Mouse (Mus musculus) megakaryocyte-erythroid progenitor cell, adult 5-6 weeks (primary cell): ENCODE data around the gene Fth1. TPM values are rescaled to one million over a fixed set of nuclear protein-coding genes. Genes with fewer than 3 reads are reported as not detected.
"Not testable (repeated sequence)": the region's sequence is repeated elsewhere in the genome, so short reads cannot be mapped to it uniquely, and the experiment has no call there.

ENCODE experiments used
- ATAC-seq: replicated peaks from 2 replicates; pipeline ENCODE4 v1.8.0; 2016; ENCODE audit warnings: mild to moderate bottlenecking, inconsistent platforms; ENCODE audit not compliant: severe bottlenecking, poor library complexity, low FRiP score, low TSS enrichment
- total RNA-seq, 2 experiments: library from RNA; stranded (forward) in 1 of 2; stranded (reverse) in 1 of 2; fragments of 200-1000, 215-1000 nt in 1 of 2; fragments of >200 nt in 1 of 2; fragmentation: Nextera tagmentation in 1 of 2; gene quantifications; 2 replicates each; pipeline ENCODE4 v1.2.3; 2014 to 2017

Fth1 gene
- total RNA-seq, 2 experiments from 2014 or later = 886 to 1,948 TPM

DNA sequence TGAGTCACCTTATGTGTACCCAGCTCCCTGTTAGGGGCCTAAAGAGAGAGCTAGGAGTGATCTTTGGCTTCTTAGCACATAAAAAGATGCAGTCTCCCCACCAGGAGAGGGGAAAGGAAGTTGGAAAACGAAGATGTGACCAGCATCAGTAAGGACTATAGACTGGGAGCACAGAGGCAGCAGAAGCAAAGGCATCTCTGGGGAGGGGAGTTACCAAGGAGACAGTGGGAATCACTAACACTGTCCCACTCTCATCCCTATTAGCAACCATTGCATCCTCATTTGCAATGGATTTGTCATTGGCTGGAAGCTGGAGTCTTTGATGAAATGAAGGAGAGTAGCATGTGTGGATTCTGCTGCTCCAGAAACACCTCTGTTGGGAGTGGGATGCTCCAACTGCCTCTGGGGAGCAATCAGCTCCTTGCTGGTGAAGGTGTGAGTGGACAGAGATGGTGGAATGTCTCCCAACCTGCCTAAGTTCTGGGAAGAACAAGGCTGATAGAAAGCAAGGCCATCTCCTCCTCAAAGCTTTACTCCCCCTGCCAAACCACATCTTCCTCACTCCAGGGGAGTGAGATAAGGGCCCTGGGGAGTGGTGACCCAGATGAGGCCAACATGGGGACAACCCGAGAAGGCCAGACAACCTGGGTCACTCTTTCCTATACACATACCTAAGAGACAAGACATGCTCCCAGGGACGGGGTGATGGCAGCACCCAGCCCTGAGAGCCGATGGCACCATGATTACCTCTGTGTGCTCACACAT is 23.6 kb upstream of the Fth1 start:
- ATAC-seq = no peak

DNA sequence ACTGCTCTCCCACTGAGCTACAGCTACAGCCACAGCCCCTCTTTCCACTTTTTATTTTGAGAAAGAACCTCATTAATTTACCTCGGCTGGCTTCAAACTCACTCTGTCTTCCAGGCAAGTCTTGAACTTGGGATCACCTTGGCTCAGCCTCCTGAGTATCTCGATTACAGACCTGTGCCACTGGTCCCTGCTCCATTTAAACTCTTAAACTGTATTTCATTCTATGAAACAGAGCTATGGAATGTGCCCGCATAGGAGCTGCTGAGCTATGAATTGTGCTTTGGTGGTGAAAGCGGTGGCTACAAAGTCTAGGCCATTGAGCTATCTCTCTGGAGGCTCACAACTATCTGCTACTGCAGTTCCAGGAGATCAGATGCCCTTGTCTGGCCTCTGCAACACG is 22.4 kb upstream of the Fth1 start:
- no peak for ATAC-seq

DNA sequence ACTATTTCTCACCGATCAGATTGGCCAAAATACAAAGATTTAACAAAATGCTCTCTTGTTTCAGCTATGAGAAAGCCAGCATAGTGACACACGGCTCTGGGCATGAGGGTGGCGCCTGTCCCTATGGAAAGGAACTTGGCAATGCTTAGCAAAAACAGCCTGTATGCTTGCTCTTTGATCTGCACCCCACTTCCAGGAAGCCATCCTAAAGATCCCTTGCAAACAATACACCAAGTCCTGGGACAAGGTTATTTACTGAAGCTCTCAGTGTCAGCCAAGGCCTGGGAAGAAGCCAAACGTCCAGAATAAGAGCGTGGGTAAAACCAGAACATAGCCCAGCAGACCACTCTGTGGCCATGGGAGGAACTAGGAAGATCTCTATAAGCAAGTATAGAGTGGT is 19.6 kb upstream of the Fth1 start:
- no peak for ATAC-seq

- ATAC-seq = no peak
Measured at GRCm38 (mm10) chr19:9964205-9964916, 16.0 kb upstream of the Fth1 start.

DNA sequence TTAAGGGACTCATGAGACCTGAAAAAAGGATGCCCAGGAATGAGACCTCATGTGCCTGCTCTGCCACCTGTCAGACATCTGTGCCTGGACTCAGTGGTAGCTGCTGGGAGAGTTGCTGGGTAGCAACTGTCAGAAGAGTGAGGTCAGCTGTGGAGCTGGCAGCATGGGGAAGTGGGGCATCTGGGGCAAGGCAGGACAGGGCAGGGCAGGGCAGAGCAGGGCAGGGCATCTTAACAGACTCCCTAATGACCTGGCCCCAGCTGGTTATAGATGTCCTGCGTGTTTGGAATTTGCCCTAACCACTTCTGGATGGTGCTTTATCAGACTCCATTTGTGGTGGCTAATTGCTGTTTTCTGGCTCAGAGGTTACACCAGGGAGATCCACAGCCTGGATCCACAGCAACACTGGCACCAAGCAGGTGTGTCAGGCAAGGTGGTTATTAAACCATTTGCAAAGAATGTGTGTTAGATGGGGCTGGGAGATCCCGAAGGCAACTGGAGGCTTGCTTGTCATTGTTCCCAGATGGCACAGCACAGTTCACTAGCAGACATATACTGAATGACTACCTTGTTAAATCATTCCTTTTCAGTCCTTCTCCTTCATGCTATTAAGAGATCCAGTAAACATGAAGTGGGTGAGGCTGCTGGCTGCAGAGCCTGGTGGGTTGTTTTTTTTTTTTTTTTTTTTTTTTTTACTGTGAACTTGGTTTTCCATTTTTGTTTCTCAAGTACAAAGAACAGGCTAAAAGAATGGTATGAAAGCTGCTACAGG is 14.1 kb upstream of the Fth1 start:
- ATAC-seq = no peak

GRCm38 (mm10) chr19:9968081-9968787 is 12.2 kb upstream of the Fth1 start:
- no peak for ATAC-seq

DNA sequence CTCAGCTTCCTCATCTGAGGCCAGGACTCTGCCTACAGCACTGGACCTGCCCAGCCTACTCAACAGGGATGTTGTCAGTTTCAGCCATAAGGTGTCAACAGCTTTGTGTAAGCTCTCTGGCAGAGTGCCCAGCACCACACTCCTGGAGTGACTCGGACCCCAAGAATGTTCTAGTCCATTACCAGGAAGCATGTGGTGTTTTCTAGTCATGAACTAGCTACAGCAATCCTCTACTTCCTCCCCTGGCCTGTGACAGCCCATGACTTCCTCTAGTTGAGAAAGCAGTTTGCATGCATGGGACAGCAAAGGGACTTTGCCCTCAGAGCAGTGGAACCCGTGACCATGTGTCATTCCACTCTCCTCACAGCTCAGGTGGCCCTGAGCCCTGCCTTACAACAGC is 5.5 kb upstream of the Fth1 start:
- not testable (repeated sequence) for ATAC-seq

- no peak for ATAC-seq
Measured at GRCm38 (mm10) chr19:9977085-9977484, 3.3 kb upstream of the Fth1 start.

GRCm38 (mm10) chr19:9978431-9978951 is 1.9 kb upstream of the Fth1 start:
- peak; percentile 24; the same call in 1 of the 2 replicates for ATAC-seq

DNA sequence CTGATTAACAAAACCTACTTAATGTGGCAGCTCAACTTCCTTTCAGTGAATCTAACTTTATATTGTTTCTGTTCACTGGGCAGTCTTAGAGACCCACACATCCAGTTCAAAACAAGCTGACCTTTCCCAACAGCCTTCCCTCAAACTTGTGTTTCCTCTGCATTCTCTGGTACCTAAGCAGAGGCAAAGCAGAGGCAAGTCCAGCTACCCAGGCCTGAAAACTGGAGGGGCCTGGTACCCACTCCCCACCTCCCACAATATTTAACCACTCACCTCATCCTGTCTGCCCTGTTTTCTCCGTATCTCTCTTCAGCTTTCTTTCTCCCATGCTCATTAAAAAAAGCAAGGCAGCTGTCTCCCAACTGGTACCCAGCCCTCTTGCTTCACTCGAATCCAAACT is 1.2 kb upstream of the Fth1 start:
- no peak for ATAC-seq

GRCm38 (mm10) chr19:9981621-9982020 is 1.2 kb downstream of the Fth1 start:
- ATAC-seq = no peak

- ATAC-seq = peak; percentile 77
Measured at GRCm38 (mm10) chr19:9982151-9982851, 1.9 kb downstream of the Fth1 start.

DNA sequence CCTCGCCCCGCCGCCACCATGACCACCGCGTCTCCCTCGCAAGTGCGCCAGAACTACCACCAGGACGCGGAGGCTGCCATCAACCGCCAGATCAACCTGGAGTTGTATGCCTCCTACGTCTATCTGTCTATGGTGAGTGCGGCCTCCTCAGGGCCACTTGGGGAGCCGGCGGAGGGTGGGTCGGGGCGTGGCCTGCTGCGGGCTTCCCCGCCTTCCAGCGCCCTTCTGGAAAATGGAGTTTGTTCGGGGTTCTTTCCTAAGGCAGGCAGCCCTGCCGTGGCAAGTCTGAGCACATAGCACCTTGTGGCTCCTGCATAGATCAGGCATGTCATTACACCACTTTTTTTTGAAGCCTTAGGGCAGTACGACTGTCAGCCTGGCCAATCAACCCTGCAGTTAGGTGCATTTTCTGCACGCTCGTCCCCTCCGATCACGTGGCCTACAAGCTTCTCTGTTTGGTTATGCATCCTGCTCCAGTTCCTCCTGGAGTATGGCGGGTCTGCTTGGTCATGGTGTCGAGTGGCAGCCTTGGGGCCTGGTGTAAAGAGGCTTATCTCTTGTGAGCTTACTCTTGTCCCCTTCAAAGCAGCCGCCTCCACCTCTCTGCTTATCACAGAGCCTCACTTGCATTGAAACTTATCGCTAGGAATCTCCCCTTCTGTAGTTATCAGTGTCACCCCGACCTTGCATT is 2.6 kb downstream of the Fth1 start:
- ATAC-seq = peak; percentile 75

GRCm38 (mm10) chr19:9984111-9985055 is 4.0 kb downstream of the Fth1 start:
- no peak for ATAC-seq

DNA sequence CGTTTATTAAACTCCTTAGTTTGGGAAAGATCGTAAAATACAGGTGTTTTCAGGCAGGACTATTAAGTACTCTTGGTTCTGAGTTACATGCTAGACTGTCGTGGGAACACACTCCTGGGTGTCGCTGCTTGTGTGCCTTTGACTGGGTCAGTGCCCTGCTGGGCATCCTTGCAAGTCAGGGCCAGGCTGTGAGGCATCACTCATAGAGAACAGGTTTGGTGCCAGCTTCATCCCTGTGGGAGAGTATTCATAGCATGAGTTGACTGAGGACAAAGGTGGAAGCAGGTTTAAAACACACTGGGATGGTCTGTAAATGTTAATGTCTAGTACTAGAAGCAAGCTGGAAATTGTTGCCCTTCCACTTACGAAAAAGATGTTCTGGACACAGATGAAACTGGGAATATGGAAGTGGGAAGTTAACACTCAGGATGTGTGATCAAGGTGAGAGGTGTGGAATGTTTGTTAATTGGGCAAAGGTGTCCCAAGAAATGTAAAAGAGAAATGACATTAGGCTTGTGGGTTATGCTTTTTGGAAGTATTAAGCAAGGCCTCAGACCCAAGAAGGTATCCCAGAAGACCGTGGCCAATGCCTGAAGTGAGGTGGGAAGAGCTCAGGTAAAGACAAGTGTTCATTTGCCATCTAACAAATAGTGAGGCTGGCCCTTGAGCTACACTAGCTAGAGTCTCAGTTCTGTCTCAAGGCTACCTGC is 4.9 kb downstream of the Fth1 start:
- no peak for ATAC-seq

- ATAC-seq = no peak
Measured at GRCm38 (mm10) chr19:9985900-9986421, 5.6 kb downstream of the Fth1 start.
